Mouse (Mus musculus): ENCODE results near the gene Map3k7. TPM values are rescaled to one million over a fixed set of nuclear protein-coding genes. Genes with fewer than 3 reads are reported as not detected.

Map3k7 gene
- polyA plus RNA-seq, 1 experiment from 2014 or later = 14.4 TPM

DNA sequence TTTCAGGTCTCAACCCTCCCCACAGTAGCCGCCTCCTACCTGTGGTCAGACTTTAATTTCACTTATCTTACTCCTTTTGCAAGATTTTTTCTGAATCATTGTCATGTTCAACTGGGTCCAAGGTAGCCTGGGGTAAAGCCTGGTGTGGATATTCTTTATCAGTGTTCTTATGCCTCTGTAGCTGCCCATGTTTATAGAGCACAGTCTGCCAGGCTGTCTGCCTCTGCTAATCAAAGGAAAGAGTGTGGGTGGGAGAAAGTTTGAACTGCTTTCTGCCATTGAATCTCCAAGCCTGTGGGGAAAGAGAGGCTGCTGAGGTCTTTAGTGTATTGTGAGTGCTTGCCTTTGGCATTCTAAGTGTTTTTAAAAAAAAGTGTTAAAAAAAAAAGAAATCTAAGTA is 7.5 kb downstream of the Map3k7 start:
- no peak for ATAC-seq
- no peak overlapping the region for H3K27ac ChIP-seq (ENCODE audit: low read depth, low read length)
- no peaks in the 10 kb centered on the region for H3K36me3 ChIP-seq (ENCODE audit: control insufficient read depth, insufficient read depth, low read length)
- H3K4me3 ChIP-seq (ENCODE audit: low read length) = no peak overlapping the region
- H3K4me1 ChIP-seq (ENCODE audit: control insufficient read depth, insufficient read depth, low read depth, low read length) = no peaks in the 10 kb centered on the region; the same call in 1 of the 2 replicates
- WGBS = 88% methylated on average over 1 of the region's 1 CpGs
- H3K27me3 ChIP-seq (replicated peaks; ENCODE audit: control insufficient read depth, insufficient read depth, low read length) = no peaks in the 10 kb centered on the region
- H3K9me3 ChIP-seq (ENCODE audit: control insufficient read depth, low read length) = no peaks in the 10 kb centered on the region
- H3K4me2 ChIP-seq (ENCODE audit: low read length) = no peak overlapping the region
- no peak overlapping the region for H3K9ac ChIP-seq (ENCODE audit: low read depth, low read length)

- Histone ChIP-seq H3K4me1 (ENCODE audit: control insufficient read depth, insufficient read depth, low read depth, low read length) (no peaks in the 10 kb centered on the region), H3K4me3 (ENCODE audit: low read length) (no peak overlapping the region), H3K4me2 (ENCODE audit: low read length) (no peak overlapping the region), H3K27ac (ENCODE audit: low read depth, low read length) (no peak overlapping the region), H3K36me3 (ENCODE audit: control insufficient read depth, insufficient read depth, low read length) (no peaks in the 10 kb centered on the region), H3K9me3 (ENCODE audit: control insufficient read depth, low read length) (no peaks in the 10 kb centered on the region), H3K27me3 (replicated peaks; ENCODE audit: control insufficient read depth, insufficient read depth, low read length) (no peaks in the 10 kb centered on the region), H3K9ac (ENCODE audit: low read depth, low read length) (no peak overlapping the region)
- no peak for ATAC-seq
- WGBS = 50% methylated on average over 6 of the region's 6 CpGs
Measured at GRCm38 (mm10) chr4:31972181-31972580, 8.3 kb downstream of the Map3k7 start.

- Histone ChIP-seq H3K9me3 (ENCODE audit: control insufficient read depth, low read length) (no peaks in the 10 kb centered on the region), H3K4me1 (ENCODE audit: control insufficient read depth, insufficient read depth, low read depth, low read length) (no peaks in the 10 kb centered on the region), H3K4me2 (ENCODE audit: low read length) (no peak overlapping the region), H3K36me3 (ENCODE audit: control insufficient read depth, insufficient read depth, low read length) (peaks cover 9% of the 10 kb centered on the region), H3K9ac (ENCODE audit: low read depth, low read length) (no peak overlapping the region), H3K27me3 (replicated peaks; ENCODE audit: control insufficient read depth, insufficient read depth, low read length) (no peaks in the 10 kb centered on the region), H3K27ac (ENCODE audit: low read depth, low read length) (no peak overlapping the region), H3K4me3 (ENCODE audit: low read length) (no peak overlapping the region)
- no peak for ATAC-seq
- WGBS = 69% methylated on average over 3 of the region's 3 CpGs
Measured at GRCm38 (mm10) chr4:31975260-31975950, 11.5 kb downstream of the Map3k7 start.

- Histone ChIP-seq H3K27me3 (replicated peaks; ENCODE audit: control insufficient read depth, insufficient read depth, low read length) (no peaks in the 10 kb centered on the region), H3K27ac (ENCODE audit: low read depth, low read length) (no peak overlapping the region), H3K4me3 (ENCODE audit: low read length) (no peak overlapping the region), H3K4me2 (ENCODE audit: low read length) (no peak overlapping the region), H3K36me3 (ENCODE audit: control insufficient read depth, insufficient read depth, low read length) (peaks cover 20% of the 10 kb centered on the region), H3K9ac (ENCODE audit: low read depth, low read length) (no peak overlapping the region), H3K4me1 (ENCODE audit: control insufficient read depth, insufficient read depth, low read depth, low read length) (no peaks in the 10 kb centered on the region), H3K9me3 (ENCODE audit: control insufficient read depth, low read length) (no peaks in the 10 kb centered on the region)
- ATAC-seq = no peak
- 97% methylated on average over 8 of the region's 8 CpGs for WGBS
Measured at GRCm38 (mm10) chr4:31981863-31982262, 18.0 kb downstream of the Map3k7 start.

DNA sequence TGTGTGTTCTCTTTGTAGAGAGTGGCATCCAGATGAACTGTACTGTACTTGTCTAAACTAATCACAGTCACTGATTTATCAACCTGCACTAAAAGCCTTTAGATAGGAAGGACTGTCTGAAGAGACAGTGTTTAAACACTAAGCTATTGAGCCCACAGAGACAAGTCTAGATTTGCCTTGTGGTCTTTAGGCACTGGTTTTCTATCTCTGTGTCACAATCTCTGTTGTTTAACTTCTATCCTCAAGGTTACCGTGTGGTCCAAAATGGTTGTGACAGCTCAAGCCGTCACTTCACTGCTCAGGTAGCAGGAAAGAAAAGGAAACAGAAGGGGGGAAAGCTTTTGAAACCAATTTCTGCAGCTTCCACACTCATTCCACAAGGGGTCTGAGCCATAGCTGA is 29.5 kb downstream of the Map3k7 start:
- Histone ChIP-seq H3K9me3 (ENCODE audit: control insufficient read depth, low read length) (no peaks in the 10 kb centered on the region), H3K4me3 (ENCODE audit: low read length) (no peak overlapping the region), H3K4me2 (ENCODE audit: low read length) (no peak overlapping the region), H3K36me3 (ENCODE audit: control insufficient read depth, insufficient read depth, low read length) (peaks cover 30% of the 10 kb centered on the region), H3K9ac (ENCODE audit: low read depth, low read length) (no peak overlapping the region), H3K4me1 (ENCODE audit: control insufficient read depth, insufficient read depth, low read depth, low read length) (no peaks in the 10 kb centered on the region), H3K27me3 (replicated peaks; ENCODE audit: control insufficient read depth, insufficient read depth, low read length) (no peaks in the 10 kb centered on the region), H3K27ac (ENCODE audit: low read depth, low read length) (no peak overlapping the region)
- ATAC-seq = no peak
- 95% methylated on average over 2 of the region's 2 CpGs for WGBS

DNA sequence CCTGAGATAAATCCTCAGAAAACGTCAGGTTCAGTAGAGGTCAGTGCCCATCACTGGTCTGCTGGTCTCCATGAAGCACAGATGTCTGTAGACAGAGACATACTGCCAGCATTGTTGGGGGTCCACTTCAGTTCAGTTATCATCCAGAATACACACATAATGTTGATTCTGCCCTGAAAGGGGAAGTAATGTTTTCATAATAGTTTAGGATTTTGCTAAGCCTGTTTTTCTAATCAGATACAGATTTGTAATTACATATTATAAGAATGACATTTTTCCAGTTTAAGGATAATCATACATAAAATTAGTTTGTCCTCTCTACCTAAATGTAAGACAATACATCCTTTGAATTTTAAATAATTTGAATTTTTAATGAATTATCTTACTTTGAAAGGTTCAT is 30.0 kb downstream of the Map3k7 start:
- WGBS = 65% methylated on average over 1 of the region's 1 CpGs
- ATAC-seq = no peak
- no peak overlapping the region for H3K27ac ChIP-seq (ENCODE audit: low read depth, low read length)
- peaks cover 30% of the 10 kb centered on the region for H3K36me3 ChIP-seq (ENCODE audit: control insufficient read depth, insufficient read depth, low read length)
- H3K9me3 ChIP-seq (ENCODE audit: control insufficient read depth, low read length) = no peaks in the 10 kb centered on the region
- no peak overlapping the region for H3K4me2 ChIP-seq (ENCODE audit: low read length)
- no peaks in the 10 kb centered on the region for H3K4me1 ChIP-seq (ENCODE audit: control insufficient read depth, insufficient read depth, low read depth, low read length)
- no peak overlapping the region for H3K9ac ChIP-seq (ENCODE audit: low read depth, low read length)
- H3K4me3 ChIP-seq (ENCODE audit: low read length) = no peak overlapping the region
- H3K27me3 ChIP-seq (replicated peaks; ENCODE audit: control insufficient read depth, insufficient read depth, low read length) = no peaks in the 10 kb centered on the region

GRCm38 (mm10) chr4:32001498-32001897 is 37.6 kb downstream of the Map3k7 start:
- no peaks in the 10 kb centered on the region for H3K4me1 ChIP-seq (ENCODE audit: control insufficient read depth, insufficient read depth, low read depth, low read length)
- peaks cover 10% of the 10 kb centered on the region for H3K36me3 ChIP-seq (ENCODE audit: control insufficient read depth, insufficient read depth, low read length)
- no peak overlapping the region for H3K27ac ChIP-seq (ENCODE audit: low read depth, low read length)
- H3K9me3 ChIP-seq (ENCODE audit: control insufficient read depth, low read length) = no peaks in the 10 kb centered on the region
- no peaks in the 10 kb centered on the region for H3K27me3 ChIP-seq (replicated peaks; ENCODE audit: control insufficient read depth, insufficient read depth, low read length)
- peak; percentile 60 for ATAC-seq
- no peak overlapping the region for H3K9ac ChIP-seq (ENCODE audit: low read depth, low read length)
- H3K4me2 ChIP-seq (ENCODE audit: low read length) = no peak overlapping the region
- WGBS = 54% methylated on average over 3 of the region's 3 CpGs
- H3K4me3 ChIP-seq (ENCODE audit: low read length) = no peak overlapping the region

GRCm38 (mm10) chr4:32004773-32005591 is 41.1 kb downstream of the Map3k7 start:
- Histone ChIP-seq H3K9me3 (ENCODE audit: control insufficient read depth, low read length) (no peaks in the 10 kb centered on the region), H3K27ac (ENCODE audit: low read depth, low read length) (no peak overlapping the region), H3K27me3 (replicated peaks; ENCODE audit: control insufficient read depth, insufficient read depth, low read length) (no peaks in the 10 kb centered on the region), H3K4me3 (ENCODE audit: low read length) (no peak overlapping the region), H3K9ac (ENCODE audit: low read depth, low read length) (no peak overlapping the region), H3K4me2 (ENCODE audit: low read length) (no peak overlapping the region), H3K4me1 (ENCODE audit: control insufficient read depth, insufficient read depth, low read depth, low read length) (no peaks in the 10 kb centered on the region), H3K36me3 (ENCODE audit: control insufficient read depth, insufficient read depth, low read length) (peaks cover 13% of the 10 kb centered on the region)
- WGBS = 94% methylated on average over 6 of the region's 6 CpGs
- no peak for ATAC-seq

GRCm38 (mm10) chr4:32007174-32007573 is 43.3 kb downstream of the Map3k7 start:
- Histone ChIP-seq H3K27me3 (replicated peaks; ENCODE audit: control insufficient read depth, insufficient read depth, low read length) (no peaks in the 10 kb centered on the region), H3K27ac (ENCODE audit: low read depth, low read length) (no peak overlapping the region), H3K36me3 (ENCODE audit: control insufficient read depth, insufficient read depth, low read length) (peaks cover 12% of the 10 kb centered on the region), H3K9me3 (ENCODE audit: control insufficient read depth, low read length) (no peaks in the 10 kb centered on the region), H3K4me3 (ENCODE audit: low read length) (no peak overlapping the region), H3K4me1 (ENCODE audit: control insufficient read depth, insufficient read depth, low read depth, low read length) (no peaks in the 10 kb centered on the region), H3K4me2 (ENCODE audit: low read length) (no peak overlapping the region), H3K9ac (ENCODE audit: low read depth, low read length) (no peak overlapping the region)
- ATAC-seq = no peak
- 67% methylated on average over 3 of the region's 3 CpGs for WGBS

Measured in hindbrain, embryonic 16.5 days (tissue).